Mouse (Mus musculus): ENCODE data around the gene Thumpd3.

- no peak for TF ChIP-seq CTCF (IDR thresholded peaks at IDR 0.05; ENCODE audit: low read depth)
- no peak for TF ChIP-seq EP300 (IDR thresholded peaks at IDR 0.05; ENCODE audit: low read depth)
Observed at GRCm38 (mm10) chr6:113099640-113100289, 53.7 kb downstream of the Thumpd3 start.
